Mouse (Mus musculus): ENCODE measurements around the gene Pld1. TPM values are rescaled to one million over a fixed set of nuclear protein-coding genes. Genes with fewer than 3 reads are reported as not detected.

The Pld1 gene
- polyA plus RNA-seq, 1 experiment from 2014 or later = 5.2 TPM

DNA sequence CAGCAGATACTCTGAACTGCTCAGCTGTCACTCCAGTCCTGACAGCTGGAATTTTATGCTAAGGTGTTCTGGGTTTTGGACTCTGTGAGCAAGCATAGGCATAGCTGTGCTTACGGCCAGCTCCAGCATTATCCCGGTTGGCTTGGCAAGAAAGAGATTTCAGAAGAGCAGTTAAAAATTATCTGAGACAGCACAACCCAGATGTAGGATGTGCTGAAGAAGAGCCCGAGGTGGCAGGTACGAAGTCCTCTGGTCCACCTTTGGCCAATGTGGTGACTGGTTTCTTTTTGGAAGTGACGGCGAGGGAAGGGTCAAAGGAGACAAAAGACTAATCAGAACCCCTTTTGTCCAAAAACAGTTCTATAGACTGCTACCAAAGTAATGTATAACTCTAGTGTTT is 20.7 kb downstream of the Pld1 start:
- WGBS = 90% methylated on average over 6 of the region's 6 CpGs
- H3K4me3 ChIP-seq (ENCODE audit: low read depth, low read length) = no peak overlapping the region
- no peak overlapping the region for H3K4me2 ChIP-seq
- DNase-seq (ENCODE audit: low spot score, missing footprints) (peak; percentile 53), ATAC-seq (ENCODE audit: low FRiP score) (no peak)
- H3K27ac ChIP-seq (ENCODE audit: low read depth, low read length) = no peak overlapping the region
- H3K9ac ChIP-seq (ENCODE audit: low read length) = no peak overlapping the region
- H3K36me3 ChIP-seq (ENCODE audit: control insufficient read depth, insufficient read depth, low read length) = no peaks in the 10 kb centered on the region
- peaks cover 5% of the 10 kb centered on the region for H3K4me1 ChIP-seq (ENCODE audit: control insufficient read depth, insufficient read depth, low read length)
- no peaks in the 10 kb centered on the region for H3K9me3 ChIP-seq (ENCODE audit: control insufficient read depth, low read length)
- no peaks in the 10 kb centered on the region for H3K27me3 ChIP-seq (ENCODE audit: control insufficient read depth, insufficient read depth, low read length)

DNA sequence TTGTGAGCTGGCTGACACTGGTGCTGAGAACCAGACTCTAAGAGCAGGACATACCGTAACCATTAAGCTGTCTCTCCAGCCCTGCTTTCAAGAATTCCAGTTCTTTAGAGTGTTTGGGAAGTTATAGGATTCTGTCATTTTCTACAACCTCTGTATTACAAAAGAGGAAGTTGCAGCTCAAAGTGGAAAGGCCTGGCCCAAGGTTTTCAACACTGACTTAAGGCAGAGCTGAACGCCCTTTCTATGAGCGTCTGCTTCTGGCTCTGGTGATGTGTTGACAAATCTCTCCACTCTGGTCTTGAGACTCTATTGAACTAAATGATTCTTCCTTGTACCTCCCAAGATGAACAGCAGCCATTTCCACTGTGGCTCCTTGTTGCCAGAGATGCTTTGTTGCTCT is 22.7 kb downstream of the Pld1 start:
- ATAC-seq (ENCODE audit: low FRiP score) = no peak
- Histone ChIP-seq H3K4me3 (ENCODE audit: low read depth, low read length) (no peak overlapping the region), H3K9ac (ENCODE audit: low read length) (no peak overlapping the region), H3K9me3 (ENCODE audit: control insufficient read depth, low read length) (no peaks in the 10 kb centered on the region), H3K27me3 (ENCODE audit: control insufficient read depth, insufficient read depth, low read length) (no peaks in the 10 kb centered on the region), H3K4me2 (no peak overlapping the region), H3K4me1 (ENCODE audit: control insufficient read depth, insufficient read depth, low read length) (peaks cover 7% of the 10 kb centered on the region), H3K27ac (ENCODE audit: low read depth, low read length) (no peak overlapping the region), H3K36me3 (ENCODE audit: control insufficient read depth, insufficient read depth, low read length) (no peaks in the 10 kb centered on the region)
- DNase-seq (ENCODE audit: low spot score, missing footprints) = peak; percentile 28
- WGBS = 96% methylated on average over 3 of the region's 3 CpGs

DNA sequence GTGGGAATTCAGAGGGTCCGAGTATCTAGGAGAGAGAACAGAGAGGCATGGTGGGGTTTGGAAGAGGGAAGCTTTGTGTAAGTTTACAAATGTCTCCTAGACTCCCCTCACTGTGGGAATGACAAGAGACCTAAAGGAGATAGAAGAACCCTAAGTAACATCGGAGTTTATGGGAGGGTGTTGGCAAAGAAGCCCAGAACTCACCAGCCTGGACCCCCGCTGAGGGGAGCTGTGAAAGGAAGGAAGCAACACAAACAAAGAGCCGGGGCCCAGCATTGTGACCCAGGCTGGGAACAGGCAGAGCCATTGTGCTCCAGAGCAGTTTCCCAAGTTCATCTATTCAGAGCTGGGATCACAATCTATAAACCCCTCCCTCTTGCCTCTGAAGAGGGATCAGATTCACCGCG is 25.3 kb downstream of the Pld1 start:
- WGBS = 23% methylated on average over 6 of the region's 6 CpGs
- no peak overlapping the region for H3K4me2 ChIP-seq
- ATAC-seq (ENCODE audit: low FRiP score) (peak; percentile 71), DNase-seq (ENCODE audit: low spot score, missing footprints) (peak; percentile 85)
- peaks cover 7% of the 10 kb centered on the region for H3K4me1 ChIP-seq (ENCODE audit: control insufficient read depth, insufficient read depth, low read length)
- H3K27ac ChIP-seq (ENCODE audit: low read depth, low read length) = no peak overlapping the region
- H3K27me3 ChIP-seq (ENCODE audit: control insufficient read depth, insufficient read depth, low read length) = no peaks in the 10 kb centered on the region
- no peaks in the 10 kb centered on the region for H3K9me3 ChIP-seq (ENCODE audit: control insufficient read depth, low read length)
- no peak overlapping the region for H3K4me3 ChIP-seq (ENCODE audit: low read depth, low read length)
- no peak overlapping the region for H3K9ac ChIP-seq (ENCODE audit: low read length)
- no peaks in the 10 kb centered on the region for H3K36me3 ChIP-seq (ENCODE audit: control insufficient read depth, insufficient read depth, low read length)

- H3K4me2 ChIP-seq = no peak overlapping the region
- no peak overlapping the region for H3K27ac ChIP-seq (ENCODE audit: low read depth, low read length)
- no peaks in the 10 kb centered on the region for H3K36me3 ChIP-seq (ENCODE audit: control insufficient read depth, insufficient read depth, low read length)
- no peaks in the 10 kb centered on the region for H3K9me3 ChIP-seq (ENCODE audit: control insufficient read depth, low read length)
- DNase-seq (ENCODE audit: low spot score, missing footprints) (peak; percentile 19), ATAC-seq (ENCODE audit: low FRiP score) (no peak)
- WGBS = 86% methylated on average over 8 of the region's 8 CpGs
- no peak overlapping the region for H3K9ac ChIP-seq (ENCODE audit: low read length)
- no peaks in the 10 kb centered on the region for H3K27me3 ChIP-seq (ENCODE audit: control insufficient read depth, insufficient read depth, low read length)
- H3K4me1 ChIP-seq (ENCODE audit: control insufficient read depth, insufficient read depth, low read length) = peaks cover 7% of the 10 kb centered on the region
- H3K4me3 ChIP-seq (ENCODE audit: low read depth, low read length) = no peak overlapping the region
Observed at GRCm38 (mm10) chr3:27968671-27969070, 30.2 kb downstream of the Pld1 start.

DNA sequence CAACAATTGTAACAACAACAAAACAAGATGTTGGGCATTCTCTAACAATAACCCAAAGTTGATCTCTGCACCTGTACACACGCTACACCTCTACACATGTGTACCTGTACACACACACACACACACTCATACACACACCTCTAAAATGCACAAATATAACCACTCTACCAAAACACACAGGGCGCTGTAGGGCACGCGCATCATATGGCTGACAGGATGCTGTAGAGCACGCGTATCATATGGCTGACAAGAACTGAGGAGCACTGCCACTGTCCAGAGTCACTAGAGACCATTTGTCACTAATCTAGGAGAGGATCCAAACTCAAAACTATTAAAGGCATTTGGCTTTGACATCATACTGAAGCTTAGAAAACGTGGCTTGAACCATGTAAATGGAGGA is 35.4 kb downstream of the Pld1 start:
- no peaks in the 10 kb centered on the region for H3K36me3 ChIP-seq (ENCODE audit: control insufficient read depth, insufficient read depth, low read length)
- no peak overlapping the region for H3K4me2 ChIP-seq
- no peaks in the 10 kb centered on the region; the same call in 1 of the 2 replicates for H3K4me1 ChIP-seq (ENCODE audit: control insufficient read depth, insufficient read depth, low read length)
- H3K27me3 ChIP-seq (ENCODE audit: control insufficient read depth, insufficient read depth, low read length) = no peaks in the 10 kb centered on the region
- no peak overlapping the region for H3K9ac ChIP-seq (ENCODE audit: low read length)
- DNase-seq (ENCODE audit: low spot score, missing footprints) (no peak), ATAC-seq (ENCODE audit: low FRiP score) (no peak)
- no peak overlapping the region for H3K27ac ChIP-seq (ENCODE audit: low read depth, low read length)
- H3K4me3 ChIP-seq (ENCODE audit: low read depth, low read length) = no peak overlapping the region
- no peaks in the 10 kb centered on the region for H3K9me3 ChIP-seq (ENCODE audit: control insufficient read depth, low read length)
- WGBS = 90% methylated on average over 7 of the region's 7 CpGs

GRCm38 (mm10) chr3:27974981-27975380 is 36.5 kb downstream of the Pld1 start:
- no peak for ATAC-seq (ENCODE audit: low FRiP score)

GRCm38 (mm10) chr3:27976931-27977544 is 38.5 kb downstream of the Pld1 start:
- Histone ChIP-seq H3K9ac (ENCODE audit: low read length) (no peak overlapping the region), H3K4me2 (no peak overlapping the region), H3K9me3 (ENCODE audit: control insufficient read depth, low read length) (no peaks in the 10 kb centered on the region), H3K27ac (ENCODE audit: low read depth, low read length) (no peak overlapping the region), H3K27me3 (ENCODE audit: control insufficient read depth, insufficient read depth, low read length) (no peaks in the 10 kb centered on the region), H3K4me1 (ENCODE audit: control insufficient read depth, insufficient read depth, low read length) (no peaks in the 10 kb centered on the region; the same call in 1 of the 2 replicates), H3K36me3 (ENCODE audit: control insufficient read depth, insufficient read depth, low read length) (no peaks in the 10 kb centered on the region), H3K4me3 (ENCODE audit: low read depth, low read length) (no peak overlapping the region)
- DNase-seq (ENCODE audit: low spot score, missing footprints) = no peak
- WGBS = 76% methylated on average over 10 of the region's 10 CpGs
- ATAC-seq (ENCODE audit: low FRiP score) = no peak

More at GRCm38 (mm10) chr3:27974981-27975380, 36.5 kb downstream of the Pld1 start:
- WGBS = 95% methylated on average over 3 of the region's 3 CpGs
- H3K36me3 ChIP-seq (ENCODE audit: control insufficient read depth, insufficient read depth, low read length) = no peaks in the 10 kb centered on the region
- H3K9me3 ChIP-seq (ENCODE audit: control insufficient read depth, low read length) = no peaks in the 10 kb centered on the region
- DNase-seq (ENCODE audit: low spot score, missing footprints) = no peak
- H3K27ac ChIP-seq (ENCODE audit: low read depth, low read length) = no peak overlapping the region
- no peak overlapping the region for H3K4me2 ChIP-seq
- no peak overlapping the region for H3K4me3 ChIP-seq (ENCODE audit: low read depth, low read length)
- H3K27me3 ChIP-seq (ENCODE audit: control insufficient read depth, insufficient read depth, low read length) = no peaks in the 10 kb centered on the region
- H3K4me1 ChIP-seq (ENCODE audit: control insufficient read depth, insufficient read depth, low read length) = no peaks in the 10 kb centered on the region; the same call in 1 of the 2 replicates
- no peak overlapping the region for H3K9ac ChIP-seq (ENCODE audit: low read length)

- H3K4me1 ChIP-seq (ENCODE audit: control insufficient read depth, insufficient read depth, low read length) = no peaks in the 10 kb centered on the region; the same call in 1 of the 2 replicates
- H3K27ac ChIP-seq (ENCODE audit: low read depth, low read length) = no peak overlapping the region
- no peaks in the 10 kb centered on the region for H3K27me3 ChIP-seq (ENCODE audit: control insufficient read depth, insufficient read depth, low read length)
- peak; percentile 85 for DNase-seq (ENCODE audit: low spot score, missing footprints)
- no peak overlapping the region for H3K4me3 ChIP-seq (ENCODE audit: low read depth, low read length)
- ATAC-seq (ENCODE audit: low FRiP score) = peak; percentile 59
- no peak overlapping the region for H3K4me2 ChIP-seq
- WGBS = 57% methylated on average over 9 of the region's 9 CpGs
- H3K9me3 ChIP-seq (ENCODE audit: control insufficient read depth, low read length) = no peaks in the 10 kb centered on the region
- H3K36me3 ChIP-seq (ENCODE audit: control insufficient read depth, insufficient read depth, low read length) = no peaks in the 10 kb centered on the region
- no peak overlapping the region for H3K9ac ChIP-seq (ENCODE audit: low read length)
Observed at GRCm38 (mm10) chr3:27978030-27978723, 39.7 kb downstream of the Pld1 start.

GRCm38 (mm10) chr3:27981591-27981990 is 43.1 kb downstream of the Pld1 start:
- no peaks in the 10 kb centered on the region for H3K9me3 ChIP-seq (ENCODE audit: control insufficient read depth, low read length)
- peaks cover 3% of the 10 kb centered on the region; the same call in 1 of the 2 replicates for H3K4me1 ChIP-seq (ENCODE audit: control insufficient read depth, insufficient read depth, low read length)
- no peaks in the 10 kb centered on the region for H3K36me3 ChIP-seq (ENCODE audit: control insufficient read depth, insufficient read depth, low read length)
- H3K27me3 ChIP-seq (ENCODE audit: control insufficient read depth, insufficient read depth, low read length) = no peaks in the 10 kb centered on the region
- no peak overlapping the region for H3K9ac ChIP-seq (ENCODE audit: low read length)
- no peak for DNase-seq (ENCODE audit: low spot score, missing footprints)
- H3K4me2 ChIP-seq = no peak overlapping the region
- no peak overlapping the region for H3K27ac ChIP-seq (ENCODE audit: low read depth, low read length)
- ATAC-seq (ENCODE audit: low FRiP score) = no peak
- WGBS = 76% methylated on average over 4 of the region's 4 CpGs
- no peak overlapping the region for H3K4me3 ChIP-seq (ENCODE audit: low read depth, low read length)

Measured in midbrain, embryonic 11.5 days (tissue).